Mouse (Mus musculus): ENCODE data around the gene Twsg1. TPM values are rescaled to one million over a fixed set of nuclear protein-coding genes. Genes with fewer than 3 reads are reported as not detected.
"Not testable (repeated sequence)": the region's sequence is repeated elsewhere in the genome, so short reads cannot be mapped to it uniquely, and the experiment has no call there.

Gene Twsg1
- polyA plus RNA-seq (2015; fragmentation: Nextera tagmentation; extraction: Ambion mirVana): 101 and 105 TPM in 2 replicates

- WGBS: under 1% methylated on average over 80 of the region's 87 CpGs
- no peaks in the 10 kb centered on the region for H3K27me3 ChIP-seq (ENCODE audit: control insufficient read depth, insufficient read depth, low read length)
- H3K9me3 ChIP-seq (replicated peaks; ENCODE audit: control insufficient read depth, low read length): no peaks in the 10 kb centered on the region
- ATAC-seq (replicated peaks; ENCODE audit: extremely low read depth, insufficient read depth, low FRiP score): peak; percentile 97
- peak within 1 kb of the TSS; percentile 92 for H3K27ac ChIP-seq (ENCODE audit: low read length)
- H3K36me3 ChIP-seq (ENCODE audit: control insufficient read depth, insufficient read depth): peaks cover 13% of the 10 kb centered on the region
- H3K4me3 ChIP-seq (ENCODE audit: low read length): peak within 1 kb of the TSS; percentile 95
- H3K4me2 ChIP-seq (ENCODE audit: low read depth, low read length): peak within 1 kb of the TSS; percentile 75
- H3K9ac ChIP-seq (ENCODE audit: low read length): peak within 1 kb of the TSS; percentile 97
- peaks cover 11% of the 10 kb centered on the region for H3K4me1 ChIP-seq (ENCODE audit: control insufficient read depth, insufficient read depth, low read length)
These were observed at the start of gene Twsg1 for GRCm38 (mm10) chr17:65950622-65951404. Gene Twsg1, minus strand, starts transcription at chr17:65951226.

DNA sequence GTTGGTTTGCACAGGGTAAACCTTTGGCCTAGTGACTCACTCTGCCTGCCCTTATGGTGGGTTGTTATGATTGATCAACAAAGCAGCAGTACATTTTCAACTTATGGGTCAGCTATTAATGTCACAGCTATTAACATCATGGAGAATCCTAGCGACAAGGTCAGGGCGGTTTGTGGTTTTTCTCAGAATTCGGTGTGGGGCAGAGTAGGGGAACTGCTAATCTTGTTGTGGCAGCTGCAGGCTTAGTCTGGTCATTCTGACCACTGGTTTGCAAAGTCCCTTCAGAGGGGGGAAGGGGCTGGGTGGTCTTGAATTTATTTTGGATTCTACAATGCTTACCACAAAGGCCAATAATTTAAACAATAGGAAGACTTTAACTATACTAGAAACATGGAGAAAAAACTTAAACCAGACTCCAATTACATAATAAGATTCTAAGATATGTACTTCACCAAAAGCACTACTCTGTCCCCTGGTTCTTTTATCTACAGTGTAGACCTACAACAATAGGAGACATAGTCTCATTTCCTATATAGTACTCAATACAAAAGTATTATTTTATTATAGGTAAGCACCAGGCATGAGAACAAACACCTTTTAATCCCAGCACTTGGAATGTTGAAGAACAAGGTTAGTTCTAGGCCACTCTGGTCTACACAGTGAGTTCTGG lies 37.3 kb upstream of the Twsg1 start:
- Histone ChIP-seq H3K4me2 (ENCODE audit: low read depth, low read length) (no peak overlapping the region), H3K4me3 (ENCODE audit: low read length) (no peak overlapping the region), H3K9ac (ENCODE audit: low read length) (no peak overlapping the region), H3K4me1 (ENCODE audit: control insufficient read depth, insufficient read depth, low read length) (no peaks in the 10 kb centered on the region), H3K27me3 (ENCODE audit: control insufficient read depth, insufficient read depth, low read length) (no peaks in the 10 kb centered on the region), H3K27ac (ENCODE audit: low read length) (no peak overlapping the region), H3K36me3 (ENCODE audit: control insufficient read depth, insufficient read depth) (no peaks in the 10 kb centered on the region), H3K9me3 (replicated peaks; ENCODE audit: control insufficient read depth, low read length) (no peaks in the 10 kb centered on the region)
- WGBS: 76% methylated on average over 3 of the region's 3 CpGs
- ATAC-seq (replicated peaks; ENCODE audit: extremely low read depth, insufficient read depth, low FRiP score): no peak

- H3K4me1 ChIP-seq (ENCODE audit: control insufficient read depth, insufficient read depth, low read length); H3K9me3 ChIP-seq (replicated peaks; ENCODE audit: control insufficient read depth, low read length); H3K9ac ChIP-seq (ENCODE audit: low read length); H3K27me3 ChIP-seq (ENCODE audit: control insufficient read depth, insufficient read depth, low read length); H3K27ac ChIP-seq (ENCODE audit: low read length); ATAC-seq (replicated peaks; ENCODE audit: extremely low read depth, insufficient read depth, low FRiP score); H3K4me3 ChIP-seq (ENCODE audit: low read length); H3K4me2 ChIP-seq (ENCODE audit: low read depth, low read length); H3K36me3 ChIP-seq (ENCODE audit: control insufficient read depth, insufficient read depth): not testable (repeated sequence)
These were observed 25.7 kb upstream of the Twsg1 start for GRCm38 (mm10) chr17:65976720-65977119.

- no peak overlapping the region for H3K9ac ChIP-seq (ENCODE audit: low read length)
- no peak overlapping the region for H3K4me3 ChIP-seq (ENCODE audit: low read length)
- ATAC-seq (replicated peaks; ENCODE audit: extremely low read depth, insufficient read depth, low FRiP score): no peak
- no peaks in the 10 kb centered on the region for H3K4me1 ChIP-seq (ENCODE audit: control insufficient read depth, insufficient read depth, low read length)
- no peaks in the 10 kb centered on the region for H3K27me3 ChIP-seq (ENCODE audit: control insufficient read depth, insufficient read depth, low read length)
- no peak overlapping the region for H3K27ac ChIP-seq (ENCODE audit: low read length)
- no peaks in the 10 kb centered on the region for H3K9me3 ChIP-seq (replicated peaks; ENCODE audit: control insufficient read depth, low read length)
- H3K36me3 ChIP-seq (ENCODE audit: control insufficient read depth, insufficient read depth): no peaks in the 10 kb centered on the region
- WGBS: 66% methylated on average over 11 of the region's 11 CpGs
- H3K4me2 ChIP-seq (ENCODE audit: low read depth, low read length): no peak overlapping the region
These were observed 16.7 kb upstream of the Twsg1 start for GRCm38 (mm10) chr17:65967751-65968150.

DNA sequence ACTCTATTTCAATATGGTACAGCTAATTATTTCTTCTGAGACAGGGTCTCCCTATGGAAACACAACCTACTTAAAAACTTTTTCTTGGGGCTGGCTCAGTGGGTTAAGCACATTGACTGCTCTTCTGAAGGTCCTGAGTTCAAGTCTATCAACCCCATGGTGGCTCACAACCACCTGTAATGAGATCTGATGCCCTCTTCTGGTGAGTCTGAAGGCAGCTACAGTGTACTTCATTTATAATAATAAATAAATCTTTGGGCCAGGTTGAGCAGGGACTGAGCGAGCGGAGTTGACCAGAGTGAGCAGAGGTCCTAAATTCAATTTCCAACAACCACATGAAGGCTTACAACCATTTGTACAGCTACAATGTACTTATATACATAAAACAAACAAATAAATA lies 11.2 kb upstream of the Twsg1 start:
- WGBS: 97% methylated on average over 2 of the region's 2 CpGs
- Histone ChIP-seq H3K4me3 (ENCODE audit: low read length) (no peak overlapping the region), H3K9ac (ENCODE audit: low read length) (no peak overlapping the region), H3K9me3 (replicated peaks; ENCODE audit: control insufficient read depth, low read length) (no peaks in the 10 kb centered on the region), H3K4me1 (ENCODE audit: control insufficient read depth, insufficient read depth, low read length) (peaks cover 3% of the 10 kb centered on the region; the same call in 1 of the 2 replicates), H3K36me3 (ENCODE audit: control insufficient read depth, insufficient read depth) (no peaks in the 10 kb centered on the region), H3K27me3 (ENCODE audit: control insufficient read depth, insufficient read depth, low read length) (no peaks in the 10 kb centered on the region), H3K4me2 (ENCODE audit: low read depth, low read length) (no peak overlapping the region), H3K27ac (ENCODE audit: low read length) (no peak overlapping the region)
- ATAC-seq (replicated peaks; ENCODE audit: extremely low read depth, insufficient read depth, low FRiP score): no peak

- Histone ChIP-seq H3K9ac (ENCODE audit: low read length) (no peak overlapping the region), H3K4me2 (ENCODE audit: low read depth, low read length) (no peak overlapping the region), H3K9me3 (replicated peaks; ENCODE audit: control insufficient read depth, low read length) (no peaks in the 10 kb centered on the region), H3K4me1 (ENCODE audit: control insufficient read depth, insufficient read depth, low read length) (peaks cover 4% of the 10 kb centered on the region; the same call in 1 of the 2 replicates), H3K27me3 (ENCODE audit: control insufficient read depth, insufficient read depth, low read length) (no peaks in the 10 kb centered on the region), H3K4me3 (ENCODE audit: low read length) (no peak overlapping the region), H3K27ac (ENCODE audit: low read length) (no peak overlapping the region), H3K36me3 (ENCODE audit: control insufficient read depth, insufficient read depth) (no peaks in the 10 kb centered on the region)
- no peak for ATAC-seq (replicated peaks; ENCODE audit: extremely low read depth, insufficient read depth, low FRiP score)
- 87% methylated on average over 2 of the region's 2 CpGs for whole genome bisulfite sequencing
These were observed 10.6 kb upstream of the Twsg1 start for GRCm38 (mm10) chr17:65961606-65962136.

DNA sequence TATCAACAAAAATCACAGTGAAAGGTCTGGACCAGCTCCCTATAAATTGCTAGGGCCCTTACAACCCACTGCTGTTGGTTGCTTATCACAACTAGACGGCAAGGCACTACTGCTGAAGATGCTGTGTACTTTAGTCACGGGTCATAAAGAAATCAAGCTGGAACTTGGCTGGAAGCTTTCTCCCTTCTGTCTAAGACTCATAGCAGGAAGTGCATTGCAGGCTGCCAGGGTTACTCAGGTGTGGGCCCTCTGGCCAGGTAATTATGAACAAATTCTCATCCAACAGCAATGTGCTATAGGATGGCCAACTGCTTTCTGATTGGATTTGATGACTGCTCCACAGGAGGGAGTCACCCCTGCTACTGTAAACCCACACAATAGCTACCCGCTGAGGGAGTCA lies 8.0 kb upstream of the Twsg1 start:
- H3K4me3 ChIP-seq (ENCODE audit: low read length): no peak overlapping the region
- ATAC-seq (replicated peaks; ENCODE audit: extremely low read depth, insufficient read depth, low FRiP score): no peak
- H3K27ac ChIP-seq (ENCODE audit: low read length): no peak overlapping the region
- no peak overlapping the region for H3K4me2 ChIP-seq (ENCODE audit: low read depth, low read length)
- H3K9ac ChIP-seq (ENCODE audit: low read length): no peak overlapping the region
- H3K9me3 ChIP-seq (replicated peaks; ENCODE audit: control insufficient read depth, low read length): no peaks in the 10 kb centered on the region
- WGBS: 60% methylated on average over 3 of the region's 3 CpGs
- H3K27me3 ChIP-seq (ENCODE audit: control insufficient read depth, insufficient read depth, low read length): no peaks in the 10 kb centered on the region
- peaks cover 4% of the 10 kb centered on the region; the same call in 1 of the 2 replicates for H3K4me1 ChIP-seq (ENCODE audit: control insufficient read depth, insufficient read depth, low read length)
- no peaks in the 10 kb centered on the region for H3K36me3 ChIP-seq (ENCODE audit: control insufficient read depth, insufficient read depth)

GRCm38 (mm10) chr17:65958366-65958765 lies 7.3 kb upstream of the Twsg1 start:
- peaks cover 4% of the 10 kb centered on the region; the same call in 1 of the 2 replicates for H3K4me1 ChIP-seq (ENCODE audit: control insufficient read depth, insufficient read depth, low read length)
- WGBS: 55% methylated on average over 1 of the region's 1 CpGs
- H3K36me3 ChIP-seq (ENCODE audit: control insufficient read depth, insufficient read depth): no peaks in the 10 kb centered on the region
- no peaks in the 10 kb centered on the region for H3K9me3 ChIP-seq (replicated peaks; ENCODE audit: control insufficient read depth, low read length)
- H3K9ac ChIP-seq (ENCODE audit: low read length): no peak overlapping the region
- H3K27ac ChIP-seq (ENCODE audit: low read length): no peak overlapping the region
- no peaks in the 10 kb centered on the region for H3K27me3 ChIP-seq (ENCODE audit: control insufficient read depth, insufficient read depth, low read length)
- ATAC-seq (replicated peaks; ENCODE audit: extremely low read depth, insufficient read depth, low FRiP score): no peak
- no peak overlapping the region for H3K4me2 ChIP-seq (ENCODE audit: low read depth, low read length)
- no peak overlapping the region for H3K4me3 ChIP-seq (ENCODE audit: low read length)

DNA sequence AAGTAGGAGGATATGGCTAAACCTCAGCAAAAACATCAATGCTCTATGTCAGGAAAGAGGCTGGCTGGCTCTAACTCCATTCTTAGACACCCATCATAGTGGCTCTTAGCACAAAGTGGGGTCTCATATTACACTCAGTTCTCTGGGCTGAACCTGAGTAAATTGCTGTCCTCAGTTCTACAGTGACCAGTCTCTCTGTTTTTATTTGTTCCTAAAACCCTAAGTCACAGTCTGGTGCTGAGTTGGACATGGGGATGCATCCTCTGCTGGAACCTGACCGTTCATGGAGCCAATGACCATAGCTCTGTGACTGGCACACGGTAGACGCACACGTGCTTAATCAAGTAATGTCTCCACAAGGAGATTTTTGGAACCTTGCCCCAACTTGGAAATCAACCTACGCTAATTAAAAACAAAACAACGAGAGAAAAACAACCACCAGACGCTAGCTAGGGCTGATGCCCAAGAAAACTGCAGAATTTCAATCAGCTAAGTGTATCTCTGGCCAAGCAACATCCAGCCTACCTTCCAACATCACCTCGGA lies 6.8 kb upstream of the Twsg1 start:
- H3K36me3 ChIP-seq (ENCODE audit: control insufficient read depth, insufficient read depth): no peaks in the 10 kb centered on the region
- no peak; the same call in 1 of the 2 replicates for ATAC-seq (replicated peaks; ENCODE audit: extremely low read depth, insufficient read depth, low FRiP score)
- peaks cover 4% of the 10 kb centered on the region; the same call in 1 of the 2 replicates for H3K4me1 ChIP-seq (ENCODE audit: control insufficient read depth, insufficient read depth, low read length)
- peak overlapping the region; percentile 34; the same call in 1 of the 2 replicates for H3K27ac ChIP-seq (ENCODE audit: low read length)
- H3K4me3 ChIP-seq (ENCODE audit: low read length): no peak overlapping the region
- H3K27me3 ChIP-seq (ENCODE audit: control insufficient read depth, insufficient read depth, low read length): no peaks in the 10 kb centered on the region
- H3K9ac ChIP-seq (ENCODE audit: low read length): no peak overlapping the region
- WGBS: 82% methylated on average over 8 of the region's 8 CpGs
- no peaks in the 10 kb centered on the region for H3K9me3 ChIP-seq (replicated peaks; ENCODE audit: control insufficient read depth, low read length)
- no peak overlapping the region for H3K4me2 ChIP-seq (ENCODE audit: low read depth, low read length)
